Mouse (Mus musculus): ENCODE results near the gene Slc38a4. TPM values are rescaled to one million over a fixed set of nuclear protein-coding genes. Genes with fewer than 3 reads are reported as not detected.

Gene Slc38a4
- total and polyA plus RNA-seq, 3 experiments: under 0.01 TPM; not detected in 2

DNA sequence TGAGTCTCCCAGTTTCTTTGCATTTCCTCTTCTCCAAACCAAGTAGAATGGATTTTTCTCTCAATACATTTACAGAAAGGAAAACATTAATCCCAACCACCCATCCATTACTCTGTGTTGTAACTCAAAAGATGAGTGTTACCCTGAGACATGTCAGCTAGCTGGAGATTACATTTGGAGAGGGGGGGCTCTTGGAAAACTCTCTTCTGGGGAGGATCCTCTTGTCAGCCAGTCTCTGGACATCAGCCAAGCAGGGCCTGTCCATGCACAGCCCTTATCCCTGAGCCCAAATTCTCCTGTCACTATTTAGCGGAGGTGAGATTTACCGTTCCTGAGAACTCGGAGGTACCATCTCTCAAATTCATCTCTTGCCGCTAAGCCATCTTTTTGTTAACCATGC is 82.4 kb downstream of the Slc38a4 start:
- Histone ChIP-seq H3K27me3 (ENCODE audit: insufficient read depth, low read length) (no peaks in the 10 kb centered on the region), H3K36me3 (replicated peaks) (no peaks in the 10 kb centered on the region), H3K4me3 (ENCODE audit: low read depth, low read length) (no peak overlapping the region), H3K4me1 (ENCODE audit: insufficient read depth, low read depth, low read length) (no peaks in the 10 kb centered on the region), H3K9me3 (replicated peaks) (peaks cover 63% of the 10 kb centered on the region)
- TF ChIP-seq TAL1 (conservative IDR thresholded peaks at IDR 0.05; ENCODE audit: low read depth, low read length): no peak
- no peak for DNase-seq (ENCODE audit: low spot score)
- no peak for ATAC-seq (ENCODE audit: extremely low read depth, insufficient number of reproducible peaks, low FRiP score, poor library complexity, severe bottlenecking)

DNA sequence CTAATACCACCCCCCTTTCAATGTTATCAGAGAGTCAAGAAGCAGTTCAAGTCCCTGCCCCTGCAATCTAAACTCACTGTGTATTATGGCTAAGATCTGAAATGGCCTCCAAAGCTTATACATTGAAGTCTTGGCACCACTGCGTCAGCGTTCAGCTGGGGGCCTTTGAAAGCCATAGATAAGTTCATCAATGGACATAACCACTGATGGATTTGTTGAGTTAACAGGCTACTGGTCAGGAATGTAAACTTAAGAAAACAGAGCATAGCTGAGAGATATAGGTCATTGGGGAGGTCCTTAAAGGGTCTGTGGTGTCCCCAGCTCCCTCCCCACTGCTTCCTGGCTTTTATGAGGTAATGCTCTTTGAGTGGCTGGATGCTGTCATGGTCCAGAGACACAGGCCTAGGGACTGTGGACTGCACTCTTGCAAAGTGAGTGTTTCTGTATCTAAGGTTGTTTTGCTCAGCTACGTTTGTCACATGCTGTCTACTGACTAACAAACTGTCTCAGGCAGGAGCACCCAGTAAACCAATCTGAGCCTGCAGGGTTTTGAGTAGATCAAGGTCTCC is 83.0 kb downstream of the Slc38a4 start:
- no peak overlapping the region for H3K4me3 ChIP-seq (ENCODE audit: low read depth, low read length)
- peaks cover 66% of the 10 kb centered on the region for H3K9me3 ChIP-seq (replicated peaks)
- no peak for ATAC-seq (ENCODE audit: extremely low read depth, insufficient number of reproducible peaks, low FRiP score, poor library complexity, severe bottlenecking)
- TF ChIP-seq POLR2AphosphoS5 (IDR thresholded peaks at IDR 0.05; ENCODE audit: insufficient replicate concordance, low read depth, low read length): no peak
- TF ChIP-seq TAL1 (conservative IDR thresholded peaks at IDR 0.05; ENCODE audit: low read depth, low read length): no peak
- TF ChIP-seq GATA1 (IDR thresholded peaks at IDR 0.05; ENCODE audit: borderline replicate concordance, low read length): no peak
- no peak for TF ChIP-seq GATA2 (IDR thresholded peaks at IDR 0.05; ENCODE audit: borderline replicate concordance, low read depth, low read length)
- no peak for DNase-seq (ENCODE audit: low spot score)
- no peaks in the 10 kb centered on the region for H3K36me3 ChIP-seq (replicated peaks)
- no peaks in the 10 kb centered on the region for H3K4me1 ChIP-seq (ENCODE audit: insufficient read depth, low read depth, low read length)
- no peaks in the 10 kb centered on the region for H3K27me3 ChIP-seq (ENCODE audit: insufficient read depth, low read length)

DNA sequence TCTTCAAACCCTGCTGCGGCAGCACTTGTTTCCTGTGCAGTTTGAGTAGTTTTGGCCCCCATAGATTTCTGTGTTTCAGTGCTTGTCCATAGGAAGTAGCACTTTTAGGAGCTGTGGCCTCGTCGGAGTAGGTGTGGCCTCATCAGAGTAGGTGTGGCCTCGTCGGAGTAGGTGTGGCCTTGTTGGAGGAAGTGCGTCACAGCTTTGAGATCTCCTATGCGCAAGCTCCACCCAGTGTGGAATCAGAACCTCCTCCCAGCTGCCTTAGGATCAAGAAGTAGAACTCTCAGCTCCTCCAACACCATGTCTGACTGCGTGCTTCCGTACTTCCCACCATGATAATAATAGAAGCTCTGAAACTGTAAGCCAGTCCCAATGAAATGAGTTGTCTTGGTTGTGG is 83.8 kb downstream of the Slc38a4 start:
- Histone ChIP-seq H3K36me3 (replicated peaks) (no peaks in the 10 kb centered on the region), H3K4me3 (ENCODE audit: low read depth, low read length) (no peak overlapping the region), H3K9me3 (replicated peaks) (peaks cover 62% of the 10 kb centered on the region), H3K27me3 (ENCODE audit: insufficient read depth, low read length) (no peaks in the 10 kb centered on the region), H3K4me1 (ENCODE audit: insufficient read depth, low read depth, low read length) (no peaks in the 10 kb centered on the region)
- ATAC-seq (ENCODE audit: extremely low read depth, insufficient number of reproducible peaks, low FRiP score, poor library complexity, severe bottlenecking) (no peak), DNase-seq (ENCODE audit: low spot score) (no peak)
- TF ChIP-seq TAL1 (conservative IDR thresholded peaks at IDR 0.05; ENCODE audit: low read depth, low read length) (no peak), GATA1 (IDR thresholded peaks at IDR 0.05; ENCODE audit: borderline replicate concordance, low read length) (no peak), CTCF (IDR thresholded peaks at IDR 0.05; ENCODE audit: low read depth, low read length) (no peak), GATA2 (IDR thresholded peaks at IDR 0.05; ENCODE audit: borderline replicate concordance, low read depth, low read length) (no peak)

DNA sequence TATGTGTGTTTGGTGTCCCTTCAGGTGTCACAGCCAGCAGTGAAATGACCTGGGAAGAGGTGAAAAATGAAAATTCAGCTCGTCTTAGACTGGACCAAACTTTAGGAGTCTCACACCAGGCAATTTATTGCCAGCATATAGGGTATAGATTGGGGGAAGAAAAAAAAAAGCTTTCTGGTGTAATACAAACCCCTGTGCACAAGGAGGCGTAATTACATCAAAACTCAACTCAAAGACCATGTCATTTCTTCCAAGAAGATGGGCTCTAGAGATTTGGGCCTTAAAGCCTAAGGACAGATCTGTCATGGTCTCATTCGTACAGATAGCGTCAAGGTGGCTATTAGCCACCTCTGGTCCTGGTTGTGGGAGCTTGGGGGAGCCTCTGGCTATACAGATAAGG is 86.0 kb downstream of the Slc38a4 start:
- Histone ChIP-seq H3K4me3 (ENCODE audit: low read depth, low read length) (no peak overlapping the region), H3K36me3 (replicated peaks) (no peaks in the 10 kb centered on the region), H3K4me1 (ENCODE audit: insufficient read depth, low read depth, low read length) (no peaks in the 10 kb centered on the region), H3K27me3 (ENCODE audit: insufficient read depth, low read length) (no peaks in the 10 kb centered on the region), H3K9me3 (replicated peaks) (peaks cover 54% of the 10 kb centered on the region)
- no peak for DNase-seq (ENCODE audit: low spot score)
- ATAC-seq (ENCODE audit: extremely low read depth, insufficient number of reproducible peaks, low FRiP score, poor library complexity, severe bottlenecking): no peak
- TF ChIP-seq GATA1 (IDR thresholded peaks at IDR 0.05; ENCODE audit: borderline replicate concordance, low read length): no peak
- TF ChIP-seq CTCF (IDR thresholded peaks at IDR 0.05; ENCODE audit: low read depth, low read length): no peak
- no peak for TF ChIP-seq TAL1 (conservative IDR thresholded peaks at IDR 0.05; ENCODE audit: low read depth, low read length)
- TF ChIP-seq POLR2AphosphoS5 (IDR thresholded peaks at IDR 0.05; ENCODE audit: insufficient replicate concordance, low read depth, low read length): no peak
- no peak for TF ChIP-seq GATA2 (IDR thresholded peaks at IDR 0.05; ENCODE audit: borderline replicate concordance, low read depth, low read length)

GRCm38 (mm10) chr15:96968741-96969140 is 87.0 kb downstream of the Slc38a4 start:
- no peaks in the 10 kb centered on the region for H3K36me3 ChIP-seq (replicated peaks)
- ATAC-seq (ENCODE audit: extremely low read depth, insufficient number of reproducible peaks, low FRiP score, poor library complexity, severe bottlenecking): no peak
- no peaks in the 10 kb centered on the region for H3K27me3 ChIP-seq (ENCODE audit: insufficient read depth, low read length)
- H3K9me3 ChIP-seq (replicated peaks): peaks cover 46% of the 10 kb centered on the region
- no peak overlapping the region for H3K4me3 ChIP-seq (ENCODE audit: low read depth, low read length)
- DNase-seq (ENCODE audit: low spot score): no peak
- H3K4me1 ChIP-seq (ENCODE audit: insufficient read depth, low read depth, low read length): no peaks in the 10 kb centered on the region
- TF ChIP-seq TAL1 (conservative IDR thresholded peaks at IDR 0.05; ENCODE audit: low read depth, low read length) (no peak), POLR2AphosphoS5 (IDR thresholded peaks at IDR 0.05; ENCODE audit: insufficient replicate concordance, low read depth, low read length) (no peak), CTCF (IDR thresholded peaks at IDR 0.05; ENCODE audit: low read depth, low read length) (no peak), GATA1 (IDR thresholded peaks at IDR 0.05; ENCODE audit: borderline replicate concordance, low read length) (no peak), GATA2 (IDR thresholded peaks at IDR 0.05; ENCODE audit: borderline replicate concordance, low read depth, low read length) (no peak)

- Histone ChIP-seq H3K4me1 (ENCODE audit: insufficient read depth, low read depth, low read length) (no peaks in the 10 kb centered on the region), H3K9me3 (replicated peaks) (peaks cover 43% of the 10 kb centered on the region), H3K36me3 (replicated peaks) (no peaks in the 10 kb centered on the region), H3K4me3 (ENCODE audit: low read depth, low read length) (no peak overlapping the region), H3K27me3 (ENCODE audit: insufficient read depth, low read length) (no peaks in the 10 kb centered on the region)
- ATAC-seq (ENCODE audit: extremely low read depth, insufficient number of reproducible peaks, low FRiP score, poor library complexity, severe bottlenecking) (no peak), DNase-seq (ENCODE audit: low spot score) (no peak)
- no peak for TF ChIP-seq GATA1 (IDR thresholded peaks at IDR 0.05; ENCODE audit: borderline replicate concordance, low read length)
- TF ChIP-seq CTCF (IDR thresholded peaks at IDR 0.05; ENCODE audit: low read depth, low read length): no peak
- TF ChIP-seq POLR2AphosphoS5 (IDR thresholded peaks at IDR 0.05; ENCODE audit: insufficient replicate concordance, low read depth, low read length): no peak
- no peak for TF ChIP-seq TAL1 (conservative IDR thresholded peaks at IDR 0.05; ENCODE audit: low read depth, low read length)
These were observed 89.4 kb downstream of the Slc38a4 start for GRCm38 (mm10) chr15:96966326-96966725.

- Histone ChIP-seq H3K4me1 (ENCODE audit: insufficient read depth, low read depth, low read length) (no peaks in the 10 kb centered on the region), H3K4me3 (ENCODE audit: low read depth, low read length) (no peak overlapping the region), H3K9me3 (replicated peaks) (peaks cover 50% of the 10 kb centered on the region), H3K36me3 (replicated peaks) (no peaks in the 10 kb centered on the region), H3K27me3 (ENCODE audit: insufficient read depth, low read length) (no peaks in the 10 kb centered on the region)
- DNase-seq (ENCODE audit: low spot score) (no peak), ATAC-seq (ENCODE audit: extremely low read depth, insufficient number of reproducible peaks, low FRiP score, poor library complexity, severe bottlenecking) (no peak)
- TF ChIP-seq TAL1 (conservative IDR thresholded peaks at IDR 0.05; ENCODE audit: low read depth, low read length): no peak
- TF ChIP-seq GATA2 (IDR thresholded peaks at IDR 0.05; ENCODE audit: borderline replicate concordance, low read depth, low read length): no peak
- TF ChIP-seq GATA1 (IDR thresholded peaks at IDR 0.05; ENCODE audit: borderline replicate concordance, low read length): no peak
- no peak for TF ChIP-seq POLR2AphosphoS5 (IDR thresholded peaks at IDR 0.05; ENCODE audit: insufficient replicate concordance, low read depth, low read length)
- TF ChIP-seq CTCF (IDR thresholded peaks at IDR 0.05; ENCODE audit: low read depth, low read length): no peak
These were observed 92.0 kb downstream of the Slc38a4 start for GRCm38 (mm10) chr15:96963735-96964134.

Measured in G1E (cell line).